Mouse (Mus musculus): ENCODE results near the gene Polr3a. TPM values are rescaled to one million over a fixed set of nuclear protein-coding genes. Genes with fewer than 3 reads are reported as not detected.
A peak's percentile ranks its signal among the peaks of the same experiment; 100 is the strongest.

Polr3a gene
- 10 to 100 TPM; 34.4 to 37.3 TPM for total RNA-seq (2021)

DNA sequence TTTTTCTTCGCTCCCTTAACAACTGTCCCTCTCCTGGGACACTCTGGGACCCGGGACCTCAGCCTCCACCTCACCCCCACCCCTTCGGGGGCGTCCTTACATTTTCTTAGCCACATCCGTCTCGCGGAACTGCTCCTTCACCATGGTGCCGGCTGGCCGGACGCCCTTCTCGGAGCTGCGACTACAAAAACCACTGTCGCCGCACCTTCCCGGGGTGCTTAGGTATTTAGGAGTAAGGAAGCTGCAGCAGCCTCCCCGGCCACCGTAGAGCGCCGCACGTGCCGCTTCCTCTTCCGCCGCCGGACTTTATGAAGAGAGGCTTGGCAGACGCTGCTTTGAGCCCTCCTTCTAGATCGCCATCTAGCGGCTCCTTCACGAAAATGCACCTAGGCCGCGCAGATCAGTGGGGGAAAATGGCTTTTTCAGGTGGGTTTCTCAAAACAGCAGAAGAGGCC lies at the start of gene Polr3a, which contains the start of gene Rps24:
TSS of gene Polr3a (minus strand) at position 286 of the 455 bp plus-strand sequence.
TSS of gene Rps24 (plus strand) at position 353 of the 455 bp plus-strand sequence.
- peak; percentile 94 to 96 for DNase-seq (ENCODE audit: low spot score in 2 of 2)
- intact Hi-C loops (cut with DNase I) = no loop called here

DNA sequence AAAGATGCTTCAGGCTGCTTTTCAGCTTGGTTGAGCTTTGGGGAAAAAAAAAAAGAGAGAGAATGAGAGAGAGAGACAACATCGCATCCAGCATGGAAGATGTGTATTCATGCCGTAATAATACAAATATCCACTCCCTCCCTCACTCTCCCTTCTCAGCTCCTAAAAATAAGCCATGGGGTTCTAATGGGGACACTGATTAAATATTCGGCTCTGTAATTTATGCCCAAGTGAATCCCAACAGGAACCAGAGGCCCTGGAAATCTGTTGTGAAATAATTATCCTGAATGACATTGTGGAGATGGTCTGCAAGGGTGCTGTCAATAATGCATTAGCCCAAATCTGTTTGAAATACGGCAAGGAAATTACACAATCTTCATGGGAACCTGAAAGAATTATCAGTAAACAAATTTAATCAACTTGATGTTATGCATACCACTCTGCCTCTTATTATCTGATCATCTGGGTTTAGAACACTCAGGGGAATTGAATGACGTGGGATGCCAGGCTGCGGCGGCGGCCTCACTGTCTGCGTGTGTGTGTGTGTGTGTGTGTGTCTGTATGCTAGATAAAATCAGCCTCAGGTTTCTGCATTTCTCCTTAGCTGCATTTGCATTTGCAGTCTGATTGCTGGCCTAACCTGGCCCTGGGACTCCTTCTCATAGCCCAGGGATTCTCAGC lies 48.1 kb upstream of the Polr3a start:
- DNase-seq (ENCODE audit: low spot score in 2 of 2) = no peak
- intact Hi-C loops (cut with DNase I) = no loop called here

DNA sequence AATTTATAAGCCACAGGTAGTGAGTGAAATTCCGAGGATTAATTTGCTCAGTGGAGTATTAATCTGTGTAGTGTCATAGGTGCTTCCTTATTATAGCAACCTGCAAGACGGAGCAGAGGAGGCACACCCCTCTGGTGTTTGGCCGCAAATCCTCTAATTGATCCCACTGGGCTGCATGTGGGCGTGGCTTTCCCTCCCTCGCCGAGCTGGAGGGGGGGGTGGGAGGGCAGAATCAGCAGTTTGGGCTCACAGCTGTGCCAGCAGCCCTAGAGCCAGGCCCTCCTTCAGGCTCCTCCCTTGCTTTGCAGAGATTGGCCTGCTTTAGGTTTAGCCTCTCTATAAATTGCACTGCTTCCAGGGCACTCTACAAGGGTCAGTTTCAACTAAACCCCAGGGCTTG lies 43.4 kb upstream of the Polr3a start:
- DNase-seq (ENCODE audit: low spot score in 2 of 2) = no peak
- intact Hi-C loops (cut with DNase I) = no loop called here

- DNase-seq (ENCODE audit: low spot score in 2 of 2) = no peak
- intact Hi-C loops (cut with DNase I) = no loop called here
Observed at GRCm38 (mm10) chr14:24526440-24526839, 39.6 kb upstream of the Polr3a start.

DNA sequence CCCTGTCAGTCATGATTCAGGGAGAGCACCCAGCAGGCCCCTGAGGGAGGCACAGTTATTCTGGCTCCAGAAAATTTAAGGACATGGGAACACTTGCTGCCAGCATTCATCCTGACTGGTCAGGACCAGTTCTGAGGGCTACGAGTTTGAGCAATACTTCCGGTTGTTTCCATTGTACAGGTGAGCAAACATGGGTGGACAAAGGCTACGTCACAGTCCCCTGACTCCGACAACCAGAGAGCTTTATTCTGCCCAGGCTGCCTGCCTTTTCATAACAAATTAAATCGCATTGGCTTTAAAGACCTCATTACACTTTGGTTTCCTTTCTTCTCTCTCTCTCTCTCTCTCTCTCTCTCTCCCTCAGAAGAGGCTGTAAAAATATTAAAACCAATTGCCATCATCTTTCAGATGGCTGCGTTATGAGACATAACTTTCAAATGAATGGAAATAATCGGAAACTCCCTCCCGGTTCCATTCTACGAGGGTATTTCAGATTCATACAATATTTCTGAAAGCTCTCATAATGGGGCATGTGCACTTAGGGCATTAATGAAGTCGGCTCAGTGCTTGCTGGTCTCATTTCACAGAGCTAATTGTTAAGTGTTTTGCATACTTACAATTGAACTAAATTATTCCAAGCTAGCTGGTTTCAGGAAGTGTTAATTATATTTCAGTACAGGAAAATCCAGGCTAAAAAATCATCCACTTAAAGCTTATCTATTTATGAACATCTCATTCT lies 39.0 kb upstream of the Polr3a start:
- DNase-seq (ENCODE audit: low spot score in 2 of 2) = no peak
- intact Hi-C loops (cut with DNase I) = no loop called here

GRCm38 (mm10) chr14:24525137-24525536 lies 38.3 kb upstream of the Polr3a start:
- DNase-seq (ENCODE audit: low spot score in 2 of 2) = no peak
- intact Hi-C loops (cut with DNase I) = no loop called here

DNA sequence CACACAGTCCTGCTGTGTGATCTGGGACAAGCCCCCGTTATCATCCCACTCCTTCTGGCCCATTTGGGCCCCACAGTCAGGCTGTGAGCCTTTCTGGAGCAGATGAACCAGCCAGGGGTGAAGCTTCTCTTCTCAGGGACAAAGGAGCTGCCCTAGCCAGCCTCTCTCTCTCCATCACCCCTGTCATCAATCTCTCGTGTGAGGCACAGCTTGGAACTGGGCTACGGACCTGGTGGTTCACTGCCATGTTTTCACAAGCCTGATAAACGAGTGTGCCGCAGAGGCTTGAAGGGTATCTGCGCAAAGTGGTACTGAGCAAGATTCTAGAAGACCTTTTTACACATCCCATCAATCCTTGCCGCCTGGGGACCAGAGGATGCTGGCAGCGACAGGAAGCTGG lies 34.7 kb upstream of the Polr3a start:
- no peak for DNase-seq (ENCODE audit: low spot score in 2 of 2)
- intact Hi-C loops (cut with DNase I) = no loop called here

DNA sequence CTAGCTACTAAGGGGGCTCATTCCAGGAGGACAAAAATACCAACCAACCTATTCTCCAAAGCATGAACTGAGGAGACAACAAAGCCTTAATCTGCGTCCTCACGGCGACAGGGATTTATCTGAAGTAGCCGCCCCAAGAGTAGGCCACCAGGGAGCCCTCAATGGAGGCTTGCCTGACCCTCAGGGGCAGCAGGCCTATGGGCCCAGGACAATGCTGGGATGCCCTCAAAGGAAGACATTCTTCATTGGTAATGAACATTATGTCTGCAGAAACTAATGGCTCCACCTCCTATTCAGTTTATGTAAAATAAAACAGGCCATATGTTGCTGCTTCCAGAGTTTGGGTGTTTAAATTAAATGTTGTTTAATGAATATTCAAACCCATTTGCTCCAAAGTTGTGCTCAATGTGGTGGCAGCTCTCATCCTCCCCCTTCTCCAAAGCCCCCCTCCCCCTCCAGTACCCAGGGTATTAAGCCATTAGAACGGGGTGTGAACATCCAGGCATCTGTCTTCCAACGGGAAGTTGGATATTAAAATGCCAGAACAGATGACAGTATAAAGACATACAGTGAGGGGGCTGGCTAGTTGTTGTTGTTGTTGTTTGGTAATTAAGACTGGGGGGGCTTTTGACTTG lies 25.8 kb upstream of the Polr3a start:
- DNase-seq (ENCODE audit: low spot score in 2 of 2) = no peak
- intact Hi-C loops (cut with DNase I) = loop anchor here (5.0 kb wide), 1 partner anchor 125 kb away; no protein-coding TSS in a partner anchor

GRCm38 (mm10) chr14:24510679-24511078 lies 23.8 kb upstream of the Polr3a start:
- intact Hi-C loops (cut with DNase I) = loop anchor here (5.0 kb wide), 1 partner anchor 127 kb away; no protein-coding TSS in a partner anchor
- no peak for DNase-seq (ENCODE audit: low spot score in 2 of 2)

DNA sequence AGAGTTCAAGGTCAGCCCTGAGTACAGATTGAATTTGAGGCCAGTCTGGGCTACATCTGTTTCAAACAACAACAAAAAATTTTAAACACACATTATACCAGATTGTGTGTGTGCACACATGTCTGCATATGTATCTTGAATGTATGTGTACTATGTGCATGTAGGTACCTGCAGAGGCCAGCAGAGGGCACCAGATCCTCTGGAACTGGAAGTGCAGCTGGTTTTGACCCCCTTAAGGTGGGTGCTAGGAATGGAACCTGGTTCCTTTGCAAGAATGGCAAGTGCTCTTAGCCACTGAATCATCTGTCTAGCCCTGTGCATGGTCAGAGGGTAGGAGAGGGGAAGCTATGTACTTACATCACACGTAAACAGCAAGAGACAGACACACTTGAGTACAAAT lies 23.4 kb upstream of the Polr3a start:
- intact Hi-C loops (cut with DNase I) = loop anchor here (5.0 kb wide), 1 partner anchor 127 kb away; no protein-coding TSS in a partner anchor
- DNase-seq (ENCODE audit: low spot score in 2 of 2) = no peak

GRCm38 (mm10) chr14:24509557-24509956 lies 22.7 kb upstream of the Polr3a start:
- no peak for DNase-seq (ENCODE audit: low spot score in 2 of 2)
- intact Hi-C loops (cut with DNase I) = loop anchor here (10.0 kb wide), 2 partner anchors 105 to 855 kb away; no protein-coding TSS in a partner anchor

DNA sequence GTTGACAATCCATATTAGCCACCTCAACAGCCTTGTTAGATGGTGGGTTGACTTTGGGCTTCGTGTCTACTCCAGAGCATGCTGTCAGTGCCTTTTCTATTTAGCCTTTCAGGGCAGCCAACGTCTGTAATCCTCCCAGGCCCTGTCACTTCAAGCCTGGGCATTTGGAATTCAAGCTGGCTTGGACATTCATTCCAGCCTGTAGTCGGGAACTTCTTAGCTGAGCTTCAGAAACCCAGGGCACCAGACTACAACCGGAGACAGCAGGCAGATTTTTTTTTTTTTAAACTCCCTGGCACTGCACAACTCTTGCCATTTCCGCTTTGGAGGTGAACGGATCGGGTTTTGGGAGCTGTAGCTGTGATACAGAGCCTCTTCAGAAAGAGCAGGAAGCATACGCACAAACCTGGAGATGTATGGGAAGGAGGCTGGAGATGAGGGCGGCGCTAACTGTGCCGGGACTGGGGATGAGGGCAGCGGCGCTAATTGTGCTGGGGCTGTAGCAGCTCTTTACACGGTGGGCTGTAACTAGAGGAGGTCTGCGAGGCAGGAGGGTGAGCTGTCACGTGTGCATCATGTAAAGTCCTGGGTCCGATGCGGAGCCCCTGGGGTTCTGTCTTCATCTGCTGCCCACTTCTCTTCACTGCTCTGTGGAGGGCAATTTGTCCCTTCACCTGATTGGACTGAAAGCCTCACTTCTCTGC lies 21.4 kb upstream of the Polr3a start:
- DNase-seq (ENCODE audit: low spot score in 2 of 2) = no peak
- intact Hi-C loops (cut with DNase I) = loop anchor here (10.0 kb wide), 2 partner anchors 107 to 857 kb away; no protein-coding TSS in a partner anchor

DNA sequence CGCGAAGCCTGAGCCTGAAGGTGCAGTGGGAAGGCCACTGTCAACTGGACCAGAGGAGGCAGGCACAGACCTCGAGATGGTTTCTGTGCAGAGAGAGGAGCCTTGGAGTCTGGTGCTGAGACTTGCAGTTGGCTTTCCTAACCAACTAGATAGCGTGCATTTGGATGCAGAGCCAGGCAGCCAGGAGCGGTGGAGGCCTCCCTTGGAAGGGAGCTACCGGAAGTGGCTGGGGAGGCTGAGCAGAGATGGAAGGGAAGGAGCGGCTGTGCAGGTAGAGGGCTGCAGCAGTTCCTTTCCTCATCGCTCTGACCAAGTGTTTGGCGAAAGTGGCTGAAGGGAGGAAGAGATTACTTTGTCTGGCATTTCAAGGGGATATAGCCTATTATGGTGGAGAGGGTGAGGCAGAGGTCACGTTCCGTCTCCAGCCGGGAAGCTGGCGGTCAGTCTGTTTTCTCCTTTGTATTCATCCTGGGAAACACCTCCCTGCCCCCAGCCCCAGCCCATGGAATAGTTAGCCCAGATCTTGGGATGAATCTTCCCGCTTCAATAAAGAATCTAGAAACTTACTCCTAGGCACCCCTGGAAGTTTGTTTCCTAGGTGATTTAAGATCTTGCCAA lies 20.7 kb upstream of the Polr3a start:
- no peak for DNase-seq (ENCODE audit: low spot score in 2 of 2)
- intact Hi-C loops (cut with DNase I) = loop anchor here (10.0 kb wide), 2 partner anchors 107 to 857 kb away; no protein-coding TSS in a partner anchor

DNA sequence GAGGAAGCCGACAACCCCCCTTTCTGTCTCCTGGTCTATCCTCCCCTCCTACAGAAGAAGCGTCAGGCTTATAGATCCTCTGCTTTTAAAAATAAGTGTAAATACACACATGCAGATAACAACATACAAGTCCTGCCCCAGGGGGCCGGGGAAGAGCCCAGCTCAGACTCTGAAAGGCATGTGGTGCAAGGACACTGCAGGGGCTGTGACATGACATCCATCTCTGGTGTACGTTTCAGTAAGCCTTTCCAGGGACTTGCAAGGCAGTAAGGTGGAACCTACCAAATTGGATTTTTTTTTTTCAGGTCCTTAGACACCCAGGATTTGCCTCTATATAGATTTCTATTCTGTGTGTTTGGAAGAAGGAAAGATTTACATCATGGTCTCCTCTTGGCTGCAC lies 14.4 kb upstream of the Polr3a start:
- intact Hi-C loops (cut with DNase I) = loop anchor here (2.0 to 10.0 kb wide), 5 partner anchors 41 to 1064 kb away; partner anchors contain the start of gene Zmiz1
- DNase-seq (ENCODE audit: low spot score in 2 of 2) = no peak

DNA sequence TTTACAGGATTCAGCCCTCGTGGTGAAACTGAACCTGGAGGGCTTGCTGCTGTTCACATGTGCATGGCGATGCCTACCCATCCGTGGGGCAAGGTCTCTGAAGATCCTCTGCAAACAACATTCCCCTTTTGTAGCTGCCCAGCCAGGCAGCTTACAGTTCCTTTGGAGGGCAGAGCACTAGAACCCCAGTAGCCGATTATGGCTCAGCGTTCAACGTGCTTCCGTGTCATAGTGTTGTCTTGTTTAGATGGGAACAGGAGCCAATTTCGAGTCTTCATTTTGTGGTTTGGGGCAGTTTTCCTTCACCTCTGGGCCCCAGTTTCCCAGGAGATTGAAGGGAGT lies 14.0 kb upstream of the Polr3a start:
- intact Hi-C loops (cut with DNase I) = loop anchor here (2.0 to 10.0 kb wide), 5 partner anchors 41 to 1064 kb away; partner anchors contain the start of gene Zmiz1
- DNase-seq (ENCODE audit: low spot score in 2 of 2) = no peak

GRCm38 (mm10) chr14:24500091-24500844 lies 13.4 kb upstream of the Polr3a start:
- peak; percentile 87 to 88 for DNase-seq (ENCODE audit: low spot score in 2 of 2)
- intact Hi-C loops (cut with DNase I) = loop anchor here (2.0 to 10.0 kb wide), 5 partner anchors 42 to 1065 kb away; partner anchors contain the start of gene Zmiz1

GRCm38 (mm10) chr14:24499478-24499877 lies 12.6 kb upstream of the Polr3a start:
- intact Hi-C loops (cut with DNase I) = loop anchor here (5.0 kb wide), 1 partner anchor 1203 kb away; no protein-coding TSS in a partner anchor
- DNase-seq (ENCODE audit: low spot score in 2 of 2) = no peak

Data from left cerebral cortex, postnatal 25 days (tissue).